Mouse (Mus musculus) heart, adult 2 months (tissue): Measurements from ENCODE around the gene Hs6st3.

ENCODE experiments used
- CTCF ChIP-seq: fragments of 200-600 bp; IDR thresholded peaks from 2 replicates; pipeline ENCODE4 v1.8.1; 2022; ENCODE audit warnings: antibody characterized with exemption, mild to moderate bottlenecking, moderate library complexity
- EP300 ChIP-seq: fragments of 200-500 bp; IDR thresholded peaks from 2 replicates; pipeline ENCODE4 v1.6.1; 2011; ENCODE audit warnings: low read depth, low read length, control low read depth; ENCODE audit not compliant: insufficient read depth
- POLR2A ChIP-seq: fragments of 200-500 bp; IDR thresholded peaks from 2 replicates; pipeline ENCODE4 v1.6.1; 2011; ENCODE audit warnings: mild to moderate bottlenecking, low read depth, low read length, control low read depth; ENCODE audit not compliant: insufficient read depth

- no peak for TF ChIP-seq EP300
- TF ChIP-seq POLR2A, result no peak
- TF ChIP-seq CTCF, result no peak
Observed at GRCm38 (mm10) chr14:119914508-119914907, 776.4 kb downstream of the Hs6st3 start.
